Mouse (Mus musculus) cerebellum, adult 2 months (tissue): Measurements from ENCODE around the gene Podxl.

ENCODE experiments used
- CTCF ChIP-seq: fragments of 200-500 bp; IDR thresholded peaks from 2 replicates; pipeline ENCODE4 v1.5.1; 2011; ENCODE audit warnings: low read depth, mild to moderate bottlenecking, control low read depth, low read length, moderate library complexity, borderline replicate concordance; ENCODE audit not compliant: insufficient read depth
- POLR2A ChIP-seq: fragments of 200-500 bp; IDR thresholded peaks from 2 replicates; pipeline ENCODE4 v1.6.1; 2011; ENCODE audit warnings: low read length, control low read depth, borderline replicate concordance; ENCODE audit not compliant: insufficient read depth

GRCm38 (mm10) chr6:31489950-31490349 lies 73.8 kb downstream of the Podxl start:
- no peak for TF ChIP-seq CTCF
- no peak for TF ChIP-seq POLR2A
